Mouse (Mus musculus) MEL (cell line): ENCODE data around the gene Cnot11. TPM values are rescaled to one million over a fixed set of nuclear protein-coding genes. Genes with fewer than 3 reads are reported as not detected.

ENCODE experiments used
- DNase-seq: peaks from one replicate; pipeline ENCODE4 v3.0.0; 2011; ENCODE audit warnings: low read depth, low spot score
- H3K27ac ChIP-seq: 2 replicates; pipeline ENCODE4 v1.5.1; 2012; ENCODE audit warnings: low read depth, mild to moderate bottlenecking, control low read depth, low read length, moderate library complexity; ENCODE audit not compliant: control insufficient read depth
- H3K27me3 ChIP-seq, 2 experiments: fragments of 150-350 bp in 1 of 2; sonication (generic) in 1 of 2; 2 replicates each; pipeline ENCODE4 v1.6.1; 2012; ENCODE audit warnings: low read length in 2 of 2, mild to moderate bottlenecking in 2 of 2, improper control_type of control experiment in 1 of 2, moderate library complexity in 1 of 2; ENCODE audit not compliant: insufficient read depth in 2 of 2, control insufficient read depth in 1 of 2
- H3K36me3 ChIP-seq, 2 experiments: 2 replicates each; pipeline ENCODE4 v1.6.1; 2012 to 2014; ENCODE audit warnings: low read length in 2 of 2, improper control_type of control experiment in 1 of 2, inconsistent platforms in 1 of 2, mild to moderate bottlenecking in 1 of 2; ENCODE audit not compliant: insufficient read depth in 2 of 2, control insufficient read depth in 1 of 2
- H3K4me1 ChIP-seq, 2 experiments: fragments of 150-350 bp in 1 of 2; sonication (generic) in 1 of 2; 2 replicates each; pipeline ENCODE4 v1.6.1; 2012; ENCODE audit warnings: low read length in 2 of 2, improper control_type of control experiment in 1 of 2, mild to moderate bottlenecking in 1 of 2; ENCODE audit not compliant: insufficient read depth in 2 of 2, control insufficient read depth in 1 of 2
- H3K4me3 ChIP-seq, 2 experiments: fragments of 150-350 bp in 1 of 2; sonication (generic) in 1 of 2; 2 replicates each; pipeline ENCODE4 v1.5.1; 2012; ENCODE audit warnings: low read depth in 2 of 2, low read length in 2 of 2, mild to moderate bottlenecking in 2 of 2, moderate library complexity in 2 of 2, control low read depth in 1 of 2, improper control_type of control experiment in 1 of 2; ENCODE audit not compliant: control insufficient read depth in 1 of 2, insufficient read depth in 1 of 2
- H3K79me2 ChIP-seq: 2 replicates; pipeline ENCODE4 v1.6.1; 2012; ENCODE audit warnings: mild to moderate bottlenecking, low read length, moderate library complexity; ENCODE audit not compliant: control insufficient read depth, poor library complexity, insufficient read depth
- H3K9ac ChIP-seq: 2 replicates; pipeline ENCODE4 v1.6.1; 2012; ENCODE audit warnings: low read depth, mild to moderate bottlenecking, control low read depth, low read length, moderate library complexity; ENCODE audit not compliant: control insufficient read depth, poor library complexity, severe bottlenecking
- H3K9me3 ChIP-seq: fragments of 150-350 bp; sonication (generic); replicated peaks from 2 replicates; pipeline ENCODE4 v1.6.1; 2012; ENCODE audit warnings: mild to moderate bottlenecking, low read length, improper control_type of control experiment, moderate library complexity; ENCODE audit not compliant: insufficient read depth
- CHD1 ChIP-seq: IDR thresholded peaks from 2 replicates; pipeline ENCODE4 v1.6.1; 2012; ENCODE audit warnings: low read depth, mild to moderate bottlenecking, inconsistent platforms, low read length, improper control_type of control experiment
- CHD2 ChIP-seq: IDR thresholded peaks from 2 replicates; pipeline ENCODE4 v1.6.1; 2011; ENCODE audit warnings: low read length, improper control_type of control experiment
- HCFC1 ChIP-seq: IDR thresholded peaks from 2 replicates; pipeline ENCODE4 v1.6.1; 2012; ENCODE audit warnings: low read depth, mild to moderate bottlenecking, inconsistent platforms, low read length, improper control_type of control experiment, moderate library complexity
- KAT2A ChIP-seq: conservative IDR thresholded peaks from 2 replicates; pipeline ENCODE4 v1.6.1; 2012; ENCODE audit warnings: low read depth, low read length, improper control_type of control experiment, inconsistent platforms
- MAFK ChIP-seq: IDR thresholded peaks from 2 replicates; pipeline ENCODE4 v1.6.1; 2011; ENCODE audit warnings: low read depth, mild to moderate bottlenecking, low read length, improper control_type of control experiment, borderline replicate concordance
- MAX ChIP-seq: IDR thresholded peaks from 2 replicates; pipeline ENCODE4 v1.6.1; 2011; ENCODE audit warnings: low read length, improper control_type of control experiment
- MAZ ChIP-seq: IDR thresholded peaks from 2 replicates; pipeline ENCODE4 v1.6.1; 2012; ENCODE audit warnings: low read depth, mild to moderate bottlenecking, inconsistent platforms, low read length, improper control_type of control experiment
- MXI1 ChIP-seq: IDR thresholded peaks from 2 replicates; pipeline ENCODE4 v1.6.1; 2011; ENCODE audit warnings: mild to moderate bottlenecking, low read depth, low read length, improper control_type of control experiment
- MYB ChIP-seq: IDR thresholded peaks from 2 replicates; pipeline ENCODE4 v1.6.1; 2011; ENCODE audit warnings: mild to moderate bottlenecking, low read depth, low read length, improper control_type of control experiment
- NELFE ChIP-seq: IDR thresholded peaks from 2 replicates; pipeline ENCODE4 v1.6.1; 2011; ENCODE audit warnings: low read depth, low read length, improper control_type of control experiment
- NRF1 ChIP-seq: IDR thresholded peaks from 2 replicates; pipeline ENCODE4 v1.6.1; 2014; ENCODE audit warnings: low read depth, mild to moderate bottlenecking, inconsistent platforms, low read length, improper control_type of control experiment, moderate library complexity; ENCODE audit not compliant: poor library complexity, insufficient read depth, severe bottlenecking
- POLR2AphosphoS2 ChIP-seq: IDR thresholded peaks from 2 replicates; pipeline ENCODE4 v1.6.1; 2011; ENCODE audit warnings: low read length, improper control_type of control experiment
- RAD21 ChIP-seq: IDR thresholded peaks from 2 replicates; pipeline ENCODE4 v1.6.1; 2011; ENCODE audit warnings: mild to moderate bottlenecking, low read depth, low read length, improper control_type of control experiment
- RCOR1 ChIP-seq: IDR thresholded peaks from 2 replicates; pipeline ENCODE4 v1.6.1; 2012; ENCODE audit warnings: low read depth, mild to moderate bottlenecking, inconsistent platforms, low read length, improper control_type of control experiment
- SIN3A ChIP-seq: IDR thresholded peaks from 2 replicates; pipeline ENCODE4 v1.6.1; 2012; ENCODE audit warnings: low read length, improper control_type of control experiment, inconsistent platforms
- SMC3 ChIP-seq: IDR thresholded peaks from 2 replicates; pipeline ENCODE4 v1.6.1; 2011; ENCODE audit warnings: low read depth, low read length, improper control_type of control experiment
- TCF12 ChIP-seq: IDR thresholded peaks from 2 replicates; pipeline ENCODE4 v1.6.1; 2014; ENCODE audit warnings: low read depth, mild to moderate bottlenecking, inconsistent platforms, low read length, improper control_type of control experiment, moderate library complexity
- ZC3H11A ChIP-seq: IDR thresholded peaks from 2 replicates; pipeline ENCODE4 v1.6.1; 2012; ENCODE audit warnings: low read depth, mild to moderate bottlenecking, inconsistent platforms, low read length, improper control_type of control experiment
- ZMIZ1 ChIP-seq: IDR thresholded peaks from 2 replicates; pipeline ENCODE4 v1.6.1; 2012; ENCODE audit warnings: low read depth, mild to moderate bottlenecking, inconsistent platforms, low read length, improper control_type of control experiment, moderate library complexity
- polyA plus RNA-seq, 2 experiments: library from polyadenylated mRNA; stranded (reverse) in 1 of 2; unstranded in 1 of 2; fragments of >175 nt in 1 of 2; fragments of >200 nt in 1 of 2; gene quantifications; 2 replicates each; pipeline versions ENCODE4 v1.2.1 to v1.2.4; 2012; ENCODE audit warnings: low replicate concordance in 2 of 2, low read depth in 1 of 2; ENCODE audit not compliant: insufficient read length in 2 of 2, insufficient read depth in 1 of 2, missing spikeins in 1 of 2
- total RNA-seq: library from RNA; depleted of rRNA; stranded (reverse); fragments of 300-350 nt; gene quantifications from 2 replicates; pipeline ENCODE4 v1.2.3, GENCODE M21; 2012

The Cnot11 gene
- total and polyA plus RNA-seq, 3 experiments = 20.0 to 46.0 (median 37.9) TPM

GRCm38 (mm10) chr1:39535515-39536311 lies 921 bp downstream of the Cnot11 start (continued):
- TF ChIP-seq ZMIZ1 (peak; percentile 59; the same call in 1 of the 2 replicates), SMC3 (no peak), NRF1 (peak; percentile 73), TCF12 (peak; percentile 69), POLR2AphosphoS2 (0 out of 2 replicates have a peak, but pooled peaks have one; percentile 63), CHD2 (no peak), MYB (no peak), ZC3H11A (no peak), MAFK (no peak), MAZ (no peak), CHD1 (no peak), NELFE (peak; percentile 66), RCOR1 (no peak), KAT2A (peak; percentile 90)

GRCm38 (mm10) chr1:39536701-39537100 lies 1.9 kb downstream of the Cnot11 start:
- Histone ChIP-seq H3K27ac (no peak overlapping the region), H3K9me3 (no peaks in the 10 kb centered on the region), H3K36me3 (peaks cover 9% of the 10 kb centered on the region in 2 experiments), H3K9ac (peak overlapping the region; percentile 94), H3K4me3 (peak overlapping the region; percentile 72 to 98), H3K4me1 (peaks cover 0 to 10% of the 10 kb centered on the region in 2 experiments; a peak in 2 of 4 replicates), H3K79me2 (peaks cover 14% of the 10 kb centered on the region), H3K27me3 (no peaks in the 10 kb centered on the region)
- DNase-seq = peak; percentile 31
- TF ChIP-seq RAD21 = no peak

GRCm38 (mm10) chr1:39537631-39538380 lies 3.0 kb downstream of the Cnot11 start:
- Histone ChIP-seq H3K36me3 (peaks cover 9 to 12% of the 10 kb centered on the region in 2 experiments), H3K27me3 (no peaks in the 10 kb centered on the region), H3K4me3 (no peak overlapping the region), H3K4me1 (peaks cover 0 to 10% of the 10 kb centered on the region in 2 experiments; a peak in 2 of 4 replicates), H3K79me2 (peaks cover 14% of the 10 kb centered on the region), H3K27ac (no peak overlapping the region), H3K9ac (no peak overlapping the region), H3K9me3 (no peaks in the 10 kb centered on the region)
- DNase-seq = no peak
- TF ChIP-seq MAX (no peak), MXI1 (no peak), SIN3A (no peak), HCFC1 (no peak), NRF1 (no peak)
